Mouse (Mus musculus) heart, adult 8-10 months (tissue): ENCODE results near the gene Zfp524. TPM values are rescaled to one million over a fixed set of nuclear protein-coding genes. Genes with fewer than 3 reads are reported as not detected.
A peak's percentile ranks its signal among the peaks of the same experiment; 100 is the strongest.

ENCODE experiments used
- DNase-seq: peaks from one replicate; pipeline ENCODE4 v3.0.0; 2022; ENCODE audit warnings: low spot score
- total RNA-seq, 4 experiments: library from RNA; stranded (reverse); gene quantifications; 2 replicates each; pipeline ENCODE4 v1.2.4; 2022

Zfp524 gene
- total RNA-seq, 4 experiments from 2014 or later: 7.2 to 12.1 (median 9.5) TPM

- peak; percentile 64 for DNase-seq
Measured at GRCm38 (mm10) chr7:5051193-5052192, 37.3 kb downstream of the Zfp524 start, which contains the start of gene Zfp580. Zfp580 (plus strand) TSS chr7:5051538.

GRCm38 (mm10) chr7:5052438-5052837 lies 38.2 kb downstream of the Zfp524 start:
- no peak for DNase-seq

GRCm38 (mm10) chr7:5052931-5053343 lies 38.7 kb downstream of the Zfp524 start:
- no peak for DNase-seq

GRCm38 (mm10) chr7:5053456-5054179 lies 39.4 kb downstream of the Zfp524 start:
- no peak for DNase-seq

- no peak for DNase-seq
Measured at GRCm38 (mm10) chr7:5056651-5057263, 42.5 kb downstream of the Zfp524 start.

- no peak for DNase-seq
Measured at GRCm38 (mm10) chr7:5057381-5057780, 43.2 kb downstream of the Zfp524 start.

GRCm38 (mm10) chr7:5057804-5058203 lies 43.6 kb downstream of the Zfp524 start:
- no peak for DNase-seq

GRCm38 (mm10) chr7:5058631-5059030 lies 44.4 kb downstream of the Zfp524 start:
- no peak for DNase-seq

- no peak for DNase-seq
Measured at GRCm38 (mm10) chr7:5059421-5059820, 45.2 kb downstream of the Zfp524 start.

GRCm38 (mm10) chr7:5060239-5060731 lies 46.1 kb downstream of the Zfp524 start:
- DNase-seq: peak; percentile 67

GRCm38 (mm10) chr7:5060944-5061773 lies 46.9 kb downstream of the Zfp524 start:
- peak; percentile 99 for DNase-seq

- peak; percentile 91 for DNase-seq
Measured at GRCm38 (mm10) chr7:5061774-5062359, 47.7 kb downstream of the Zfp524 start, which contains the start of gene U2af2. U2af2 (plus strand) TSS chr7:5062143.

GRCm38 (mm10) chr7:5062360-5063001 lies 48.3 kb downstream of the Zfp524 start:
- DNase-seq: peak; percentile 68

- DNase-seq: no peak
Measured at GRCm38 (mm10) chr7:5064886-5065285, 50.7 kb downstream of the Zfp524 start.

Other genes starting within 250 kb of the Zfp524 start
- gene Fam71e2, start 243.1 kb upstream of the Zfp524 start, total RNA-seq: not detected
- under 1 TPM in 1 of 4 experiments, not detected in 3; 0.19 TPM for gene Il11, start 231.6 kb upstream of the Zfp524 start, total RNA-seq
- gene Tmem190, start 231.5 kb upstream of the Zfp524 start, total RNA-seq: not detected
- 1 to 10 TPM; 2.2 to 5.5 (median 5.0) TPM for gene Tmem238, start 224.8 kb upstream of the Zfp524 start, total RNA-seq
- 100 to 1,000 TPM; 453 to 560 (median 508) TPM for gene Rpl28, start 221.5 kb upstream of the Zfp524 start, total RNA-seq
- gene Ube2s, start 201.8 kb upstream of the Zfp524 start, total RNA-seq: 100 to 1,000 TPM in 1 of 4 experiments, 10 to 100 TPM in 3; 76.2 to 103 (median 88.7) TPM
- under 1 TPM in 3 of 4 experiments, not detected in 1; 0.09 to 0.56 (median 0.25) TPM for gene Shisa7, start 169.7 kb upstream of the Zfp524 start, total RNA-seq
- gene Isoc2b, start 144.2 kb upstream of the Zfp524 start, total RNA-seq: 1 to 10 TPM; 5.3 to 6.1 (median 6.0) TPM
- gene Isoc2a, start 137.3 kb upstream of the Zfp524 start, total RNA-seq: 10 to 100 TPM; 52.2 to 62.9 (median 54.4) TPM
- gene Gm36210, start 107.9 kb upstream of the Zfp524 start, total RNA-seq: under 1 TPM in 2 of 4 experiments, not detected in 2; 0.22 to 0.43 TPM
- gene Zfp628, start 99.2 kb upstream of the Zfp524 start, total RNA-seq: 1 to 10 TPM; 6.4 to 8.4 (median 7.5) TPM
- gene Nat14, start 92.4 kb upstream of the Zfp524 start, total RNA-seq: 1 to 10 TPM; 4.7 to 6.7 (median 5.3) TPM
- gene Ssc5d, start 88.6 kb upstream of the Zfp524 start, total RNA-seq: 1 to 10 TPM; 1.4 to 2.5 (median 1.9) TPM
- gene Sbk2, start 50.0 kb upstream of the Zfp524 start, total RNA-seq: 10 to 100 TPM; 27.3 to 40.6 (median 33.1) TPM
- 10 to 100 TPM; 28.3 to 70.4 (median 46.3) TPM for gene Sbk3, start 43.2 kb upstream of the Zfp524 start, total RNA-seq
- 10 to 100 TPM in 3 of 4 experiments, 1 to 10 TPM in 1; 9.7 to 19.8 (median 11.8) TPM for gene Zfp579, start 18.3 kb upstream of the Zfp524 start, total RNA-seq
- 10 to 100 TPM; 15.2 to 25.9 (median 17.5) TPM for gene Fiz1, start 282 bp downstream of the Zfp524 start, total RNA-seq
- gene Gm44973, start 1.1 kb downstream of the Zfp524 start, total RNA-seq: not detected
- 10 to 100 TPM; 11.5 to 13.3 (median 12.8) TPM for gene Zfp865, start 6.0 kb downstream of the Zfp524 start, total RNA-seq
- gene Ccdc106, start 6.1 kb downstream of the Zfp524 start, total RNA-seq: under 1 TPM in 1 of 4 experiments, not detected in 3; 0.22 TPM
- gene 4632433K11Rik, start 19.7 kb downstream of the Zfp524 start, total RNA-seq: under 1 TPM in 1 of 4 experiments, not detected in 3; 0.37 TPM
- gene Zfp784, start 24.0 kb downstream of the Zfp524 start, total RNA-seq: 1 to 10 TPM; 4.9 to 7.4 (median 6.0) TPM
- 1 to 10 TPM; 3.2 to 4.4 (median 4.0) TPM for gene Zfp580, start 37.1 kb downstream of the Zfp524 start, total RNA-seq
- 10 to 100 TPM; 61.7 to 69.8 (median 64.9) TPM for gene U2af2, start 47.7 kb downstream of the Zfp524 start, total RNA-seq
- 100 to 1,000 TPM; 164 to 192 (median 185) TPM for gene Epn1, start 65.8 kb downstream of the Zfp524 start, total RNA-seq
- not detected for gene Rfpl4, start 102.5 kb downstream of the Zfp524 start, total RNA-seq
- 1 to 10 TPM; 7.4 to 9.7 (median 8.9) TPM for gene Rasl2-9, start 111.5 kb downstream of the Zfp524 start, total RNA-seq
- not detected for gene Vmn1r55, start 135.3 kb downstream of the Zfp524 start, total RNA-seq
- gene Vmn1r56, start 182.3 kb downstream of the Zfp524 start, total RNA-seq: not detected
- gene Vmn1r57, start 204.1 kb downstream of the Zfp524 start, total RNA-seq: not detected